Mouse (Mus musculus) small intestine, adult 2 months (tissue): ENCODE data around the gene Peli2.

ENCODE experiments used
- CTCF ChIP-seq: fragments of 200-500 bp; IDR thresholded peaks from 2 replicates; pipeline ENCODE4 v1.5.1; 2012; ENCODE audit warnings: low read depth, mild to moderate bottlenecking, control low read depth, inconsistent platforms, low read length, moderate library complexity, mixed read lengths; ENCODE audit not compliant: insufficient replicate concordance, insufficient read length; ENCODE audit errors: extremely low read depth
- POLR2A ChIP-seq: fragments of 200-500 bp; IDR thresholded peaks from 2 replicates; pipeline ENCODE4 v1.6.1; 2012; ENCODE audit warnings: low read depth, mild to moderate bottlenecking, control low read depth, inconsistent platforms, low read length, moderate library complexity

DNA sequence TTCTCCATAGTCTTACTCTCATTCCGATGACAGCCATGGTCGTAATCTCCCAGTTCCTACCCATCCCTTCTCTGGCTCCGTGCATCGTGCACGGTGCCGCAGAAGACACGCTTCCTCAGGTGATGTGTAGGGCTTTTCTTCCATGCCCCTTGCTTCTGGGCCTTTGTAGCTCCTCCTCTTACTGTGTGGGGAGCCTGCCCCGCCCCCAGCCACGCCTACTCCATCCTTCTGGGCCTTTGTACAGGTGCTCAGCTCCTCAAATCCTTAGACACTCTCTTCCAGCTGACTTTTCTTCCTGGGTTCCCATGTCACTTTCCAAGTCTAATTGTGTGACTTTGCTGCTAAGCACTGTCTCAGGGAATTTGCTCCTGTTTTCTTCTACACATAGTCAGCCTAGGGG lies 28.7 kb downstream of the Peli2 start:
- TF ChIP-seq POLR2A (no peak), CTCF (no peak)
